8 mouse cellular contexts compared by ENCODE assay signal in genomic region chr17:43883016-43883415, GRCm38 (mm10).
DNase-seq lines count a peak whose midpoint lies in the region; ATAC-seq and TF ChIP-seq lines count a peak whose summit lies in the region.

No protein-coding gene starts in this region.

- H3ac ChIP-seq in C2C12 (ENCODE audit: control insufficient read depth, insufficient read length, low read depth): no peak overlapping the region

- no peak overlapping the region for H3K27ac ChIP-seq in forebrain, postnatal 0 days (ENCODE audit: low read depth, low read length)

- H3K4me2 ChIP-seq in forebrain, postnatal 0 days (ENCODE audit: low read depth): no peak overlapping the region

- intact Hi-C loops in heart, postnatal 36 days (cut with DNase I): loop anchor here (1.0 to 2.0 kb wide), 2 partner anchors 155 to 248 kb away; no protein-coding TSS in a partner anchor

- no peaks in the 10 kb centered on the region for H3K36me3 ChIP-seq in C2C12 (ENCODE audit: control insufficient read depth, insufficient read depth)
- no peaks in the 10 kb centered on the region for H3K36me3 ChIP-seq in forebrain, postnatal 0 days (ENCODE audit: insufficient read depth)
- H3K36me3 ChIP-seq in splenic B cell, adult 2 months (ENCODE audit: control insufficient read depth, insufficient read depth, low read length, poor library complexity, severe bottlenecking): no peaks in the 10 kb centered on the region

- no peaks in the 10 kb centered on the region for H3K79me2 ChIP-seq in C2C12 (ENCODE audit: control insufficient read depth, insufficient read depth)

- H3K79me3 ChIP-seq in C2C12 (ENCODE audit: low read depth): no peaks in the 10 kb centered on the region

- WGBS in forebrain, postnatal 0 days: 6% methylated on average over 1 of the region's 1 CpGs

- no peaks in the 10 kb centered on the region for H3K27me3 ChIP-seq in C2C12 (ENCODE audit: control insufficient read depth, insufficient read depth, insufficient read length)
- no peaks in the 10 kb centered on the region for H3K27me3 ChIP-seq in forebrain, postnatal 0 days (ENCODE audit: insufficient read depth, low read length)
- H3K27me3 ChIP-seq in splenic B cell, adult 2 months (ENCODE audit: control insufficient read depth, insufficient read depth, low read length, poor library complexity, severe bottlenecking): no peaks in the 10 kb centered on the region

- H3K9me3 ChIP-seq in forebrain, postnatal 0 days (ENCODE audit: low read length): no peaks in the 10 kb centered on the region

- no peak overlapping the region for H3K4me3 ChIP-seq in C2C12 (ENCODE audit: insufficient read depth, poor library complexity, severe bottlenecking)
- no peak overlapping the region for H3K4me3 ChIP-seq in forebrain, postnatal 0 days (ENCODE audit: low read depth, low read length)

- no peaks in the 10 kb centered on the region for H3K4me1 ChIP-seq in forebrain, postnatal 0 days (ENCODE audit: insufficient read depth)

- ATAC-seq in forebrain, postnatal 0 days: peak; percentile 85
- ATAC-seq in inflammation-experienced regulatory T-cells, adult 6 months: no peak

- no peak overlapping the region for H3K9ac ChIP-seq in forebrain, postnatal 0 days

- peak; percentile 37 for TF ChIP-seq CTCF in C2C12 (IDR thresholded peaks at IDR 0.05; ENCODE audit: control insufficient read depth, insufficient read depth, insufficient read length)
- peak; percentile 93 for TF ChIP-seq CTCF in forebrain, postnatal 0 days (IDR thresholded peaks at IDR 0.05; ENCODE audit: low read depth)

- DNase-seq in kidney, postnatal 10 days: peak; percentile 21
- DNase-seq in kidney, adult 11 months: no peak
- peak; percentile 89 for DNase-seq in NIH3T3 (ENCODE audit: low read depth)
- peak; percentile 78 for DNase-seq in forebrain, postnatal 0 days
- peak; percentile 35 for DNase-seq in splenic B cell, adult 2 months (ENCODE audit: low read depth, low spot score)
- no peak for DNase-seq in heart, postnatal 36 days

TF ChIP-seq in C2C12, 6 proteins besides CTCF, POLR2A, EP300 and RAD21:
- TF ChIP-seq MYOG (IDR thresholded peaks at IDR 0.05; ENCODE audit: control insufficient read depth, extremely low read depth, insufficient read length) (no peak), MAX (IDR thresholded peaks at IDR 0.05) (no peak), USF1 (IDR thresholded peaks at IDR 0.05; ENCODE audit: low read depth) (no peak), FOSL1 (IDR thresholded peaks at IDR 0.05; ENCODE audit: insufficient read depth, low read length, poor library complexity, severe bottlenecking) (no peak), MYOD1 (IDR thresholded peaks at IDR 0.05; ENCODE audit: control insufficient read depth, insufficient read length, low read depth) (no peak), CEBPB (IDR thresholded peaks at IDR 0.05; ENCODE audit: low read depth) (no peak)

Comparison
In these comparisons a context has a peak if more than half of its experiments do, and no peak if none do; other contexts are left out.
1. DNase-seq: peak in kidney, postnatal 10 days (single experiment), NIH3T3 (single experiment), forebrain, postnatal 0 days (single experiment) and splenic B cell, adult 2 months (single experiment); none in kidney, adult 11 months (single experiment) and heart, postnatal 36 days (0 of 2).